Mouse (Mus musculus) myocyte (in vitro differentiated cells): ENCODE results near the gene Mia2. TPM values are rescaled to one million over a fixed set of nuclear protein-coding genes. Genes with fewer than 3 reads are reported as not detected.

Experiments used
- H3K27me3 ChIP-seq: one replicate; pipeline ENCODE4 v1.6.1; 2011; ENCODE audit not compliant: control insufficient read depth, insufficient read depth, insufficient read length
- H3K36me3 ChIP-seq: one replicate; pipeline ENCODE4 v1.6.1; 2011; ENCODE audit not compliant: control insufficient read depth, insufficient read depth
- H3K4me2 ChIP-seq: one replicate; pipeline ENCODE4 v1.6.1; 2011; ENCODE audit warnings: low read depth, control low read depth
- H3K4me3 ChIP-seq: one replicate; pipeline ENCODE4 v1.5.1; 2011; ENCODE audit warnings: mild to moderate bottlenecking, control low read depth, moderate library complexity
- H3K79me2 ChIP-seq: one replicate; pipeline ENCODE4 v1.6.1; 2011; ENCODE audit not compliant: control insufficient read depth, insufficient read depth
- H3ac ChIP-seq: one replicate; pipeline ENCODE4 v1.6.1; 2011; ENCODE audit not compliant: control insufficient read depth, insufficient read length
- CEBPB ChIP-seq: IDR thresholded peaks from 2 replicates; pipeline ENCODE4 v1.6.1; 2011; ENCODE audit warnings: mild to moderate bottlenecking, moderate library complexity; ENCODE audit not compliant: poor library complexity, insufficient read depth, severe bottlenecking
- E2F4 ChIP-seq: IDR thresholded peaks from one replicate; pipeline ENCODE4 v1.6.1; 2011; ENCODE audit warnings: mild to moderate bottlenecking, control low read depth, moderate library complexity; ENCODE audit not compliant: insufficient read depth
- MAX ChIP-seq: IDR thresholded peaks from one replicate; pipeline ENCODE4 v1.6.1; 2011; ENCODE audit warnings: low read depth, mild to moderate bottlenecking, control low read depth
- MYOD1 ChIP-seq, 3 experiments: IDR thresholded peaks; one replicate each; pipeline ENCODE4 v1.6.1; 2011; ENCODE audit warnings: control low read depth in 2 of 3, low read depth in 2 of 3, mild to moderate bottlenecking in 2 of 3, moderate library complexity in 1 of 3; ENCODE audit not compliant: insufficient read length in 2 of 3, control insufficient read depth in 1 of 3
- MYOG ChIP-seq, 3 experiments: IDR thresholded peaks; one replicate each; pipeline ENCODE4 v1.6.1; 2011; ENCODE audit warnings: control low read depth in 2 of 3, low read depth in 2 of 3, mild to moderate bottlenecking in 2 of 3; ENCODE audit not compliant: insufficient read length in 2 of 3, control insufficient read depth in 1 of 3, insufficient read depth in 1 of 3
- POLR2A ChIP-seq: IDR thresholded peaks from one replicate; pipeline ENCODE4 v1.6.1; 2011; ENCODE audit warnings: low read depth, mild to moderate bottlenecking, control low read depth, moderate library complexity; ENCODE audit not compliant: insufficient read length
- POLR2AphosphoS2 ChIP-seq: IDR thresholded peaks from one replicate; pipeline ENCODE4 v1.6.1; 2011; ENCODE audit warnings: low read depth, control low read depth; ENCODE audit not compliant: insufficient read length
- REST ChIP-seq: IDR thresholded peaks from one replicate; pipeline ENCODE4 v1.6.1; 2011; ENCODE audit warnings: mild to moderate bottlenecking, control low read depth, moderate library complexity; ENCODE audit not compliant: insufficient read depth, insufficient read length
- SRF ChIP-seq: IDR thresholded peaks from one replicate; pipeline ENCODE4 v1.6.1; 2011; ENCODE audit warnings: low read depth; ENCODE audit not compliant: control insufficient read depth, insufficient read length
- TCF12 ChIP-seq: IDR thresholded peaks from one replicate; pipeline ENCODE4 v1.6.1; 2011; ENCODE audit warnings: mild to moderate bottlenecking, control low read depth; ENCODE audit not compliant: poor library complexity, insufficient read depth, severe bottlenecking
- TCF3 ChIP-seq: IDR thresholded peaks from one replicate; pipeline ENCODE4 v1.6.1; 2011; ENCODE audit warnings: low read depth, control low read depth; ENCODE audit not compliant: insufficient read length
- USF1 ChIP-seq: IDR thresholded peaks from one replicate; pipeline ENCODE4 v1.6.1; 2011; ENCODE audit warnings: low read depth, mild to moderate bottlenecking, control low read depth, moderate library complexity
- polyA plus RNA-seq: library from polyadenylated mRNA; unstranded; fragments of >200 nt; fragmentation: generic; extraction: Trizol; gene quantifications from one replicate; pipeline ENCODE4 v1.2.1, GENCODE M21; 2012; ENCODE audit warnings: missing spikeins

Mia2 gene
- 22.6 TPM for polyA plus RNA-seq

- Histone ChIP-seq H3K4me2 (no peak within 1 kb of the TSS), H3K4me3 (no peak within 1 kb of the TSS), H3ac (no peak within 1 kb of the TSS), H3K36me3 (no peaks in the 10 kb centered on the region), H3K79me2 (no peaks in the 10 kb centered on the region), H3K27me3 (no peaks in the 10 kb centered on the region)
- TF ChIP-seq CEBPB (no peak), SRF (no peak), E2F4 (no peak), MYOG (IDR thresholded peaks at IDR 0.05; ENCODE audit: control insufficient read depth in 1 of 3, insufficient read depth in 1 of 3, insufficient read length in 2 of 3, low read depth in 2 of 3) (no peak), MAX (no peak)
Observed at GRCm38 (mm10) chr12:59095104-59096025, at the start of gene Mia2. TSS of gene Mia2 (plus strand) at chr12:59095799.

GRCm38 (mm10) chr12:59052470-59052869 is 43.1 kb upstream of the Mia2 start:
- Histone ChIP-seq H3K79me2 (peaks cover 53% of the 10 kb centered on the region), H3K4me2 (no peak overlapping the region), H3ac (no peak overlapping the region), H3K36me3 (peaks cover 16% of the 10 kb centered on the region), H3K27me3 (no peaks in the 10 kb centered on the region), H3K4me3 (no peak overlapping the region)
- no peak for TF ChIP-seq POLR2A
- TF ChIP-seq MAX = no peak
- TF ChIP-seq MYOD1 (IDR thresholded peaks at IDR 0.05; ENCODE audit: control insufficient read depth in 1 of 3, insufficient read length in 2 of 3, low read depth in 2 of 3) = no peak
- TF ChIP-seq USF1 = no peak
- TF ChIP-seq E2F4 = no peak
- TF ChIP-seq TCF12 = no peak
- TF ChIP-seq TCF3 = no peak
- no peak for TF ChIP-seq SRF
- TF ChIP-seq CEBPB = no peak
- TF ChIP-seq REST = no peak
- no peak for TF ChIP-seq MYOG (IDR thresholded peaks at IDR 0.05; ENCODE audit: control insufficient read depth in 1 of 3, insufficient read depth in 1 of 3, insufficient read length in 2 of 3, low read depth in 2 of 3)

GRCm38 (mm10) chr12:59053166-59053565 is 42.4 kb upstream of the Mia2 start:
- no peak overlapping the region for H3K4me2 ChIP-seq
- no peak overlapping the region for H3ac ChIP-seq
- H3K79me2 ChIP-seq = peaks cover 60% of the 10 kb centered on the region
- TF ChIP-seq TCF12 (no peak), REST (no peak), USF1 (no peak), SRF (no peak), E2F4 (no peak), MAX (no peak), CEBPB (no peak)
- H3K27me3 ChIP-seq = no peaks in the 10 kb centered on the region
- no peak overlapping the region for H3K4me3 ChIP-seq
- H3K36me3 ChIP-seq = peaks cover 13% of the 10 kb centered on the region

- Histone ChIP-seq H3K36me3 (peaks cover 11% of the 10 kb centered on the region), H3K79me2 (peaks cover 68% of the 10 kb centered on the region), H3K4me2 (no peak overlapping the region), H3K4me3 (no peak overlapping the region), H3K27me3 (no peaks in the 10 kb centered on the region), H3ac (no peak overlapping the region)
- TF ChIP-seq POLR2A (no peak), POLR2AphosphoS2 (no peak), MAX (no peak), TCF3 (no peak), USF1 (no peak), MYOD1 (IDR thresholded peaks at IDR 0.05; ENCODE audit: control insufficient read depth in 1 of 3, insufficient read length in 2 of 3, low read depth in 2 of 3) (no peak), SRF (no peak), CEBPB (no peak), E2F4 (no peak), TCF12 (no peak), REST (no peak)
Observed at GRCm38 (mm10) chr12:59053976-59054375, 41.6 kb upstream of the Mia2 start.
